Mouse (Mus musculus) E14TG2a.4 (cell line): ENCODE results near the gene Sstr3.
A peak's percentile ranks its signal among the peaks of the same experiment; 100 is the strongest.

ENCODE experiments used
- H3K27me3 ChIP-seq: 2 replicates; pipeline ENCODE4 v1.6.1; 2014; ENCODE audit warnings: low read length, control low read depth; ENCODE audit not compliant: insufficient read depth
- H3K36me3 ChIP-seq: 2 replicates; pipeline ENCODE4 v1.6.1; 2014; ENCODE audit warnings: low read length, control low read depth; ENCODE audit not compliant: insufficient read depth
- H3K4me1 ChIP-seq: replicated peaks from 2 replicates; pipeline ENCODE4 v1.6.1; 2014; ENCODE audit warnings: low read depth, low read length, control low read depth
- H3K4me3 ChIP-seq: replicated peaks from 2 replicates; pipeline ENCODE4 v1.5.1; 2014; ENCODE audit warnings: mild to moderate bottlenecking, low read length
- H3K9me3 ChIP-seq: 2 replicates; pipeline ENCODE4 v1.6.1; 2014; ENCODE audit warnings: low read length, control low read depth
- CTCF ChIP-seq: conservative IDR thresholded peaks from 2 replicates; pipeline ENCODE4 v1.5.1; 2014; ENCODE audit warnings: low read length
- NANOG ChIP-seq: IDR thresholded peaks from 2 replicates; pipeline ENCODE4 v1.6.1; 2014; ENCODE audit warnings: borderline replicate concordance, low read length, mixed read lengths
- POU5F1 ChIP-seq: IDR thresholded peaks from 2 replicates; pipeline ENCODE4 v1.6.1; 2014; ENCODE audit warnings: low read length, borderline replicate concordance

Gene Sstr3

GRCm38 (mm10) chr15:78541606-78542005, 2.9 kb downstream of the Sstr3 start:
- Histone ChIP-seq H3K9me3 (no peaks in the 10 kb centered on the region), H3K36me3 (no peaks in the 10 kb centered on the region), H3K4me3 (no peak overlapping the region), H3K4me1 (peaks cover 35% of the 10 kb centered on the region), H3K27me3 (peaks cover 67% of the 10 kb centered on the region)
- TF ChIP-seq CTCF = no peak
- no peak for TF ChIP-seq NANOG
- TF ChIP-seq POU5F1 = no peak

GRCm38 (mm10) chr15:78541036-78541435, 3.4 kb downstream of the Sstr3 start:
- Histone ChIP-seq H3K27me3 (peaks cover 63% of the 10 kb centered on the region), H3K4me1 (peaks cover 40% of the 10 kb centered on the region), H3K9me3 (no peaks in the 10 kb centered on the region), H3K36me3 (no peaks in the 10 kb centered on the region), H3K4me3 (no peak overlapping the region)
- TF ChIP-seq CTCF (no peak), POU5F1 (no peak), NANOG (no peak)

GRCm38 (mm10) chr15:78535723-78536421, 8.6 kb downstream of the Sstr3 start:
- Histone ChIP-seq H3K4me1 (peaks cover 30% of the 10 kb centered on the region), H3K9me3 (no peaks in the 10 kb centered on the region), H3K36me3 (no peaks in the 10 kb centered on the region), H3K4me3 (no peak overlapping the region), H3K27me3 (peaks cover 25% of the 10 kb centered on the region)
- TF ChIP-seq CTCF = no peak
- TF ChIP-seq NANOG = no peak
- no peak for TF ChIP-seq POU5F1

GRCm38 (mm10) chr15:78533346-78533835, 11.1 kb downstream of the Sstr3 start:
- Histone ChIP-seq H3K9me3 (peaks cover 7% of the 10 kb centered on the region; the same call in 1 of the 2 replicates), H3K36me3 (no peaks in the 10 kb centered on the region), H3K27me3 (peaks cover 4% of the 10 kb centered on the region), H3K4me1 (peaks cover 35% of the 10 kb centered on the region), H3K4me3 (no peak overlapping the region)
- TF ChIP-seq CTCF (no peak), POU5F1 (no peak), NANOG (no peak)

- Histone ChIP-seq H3K4me1 (peaks cover 35% of the 10 kb centered on the region), H3K36me3 (no peaks in the 10 kb centered on the region), H3K27me3 (peaks cover 3% of the 10 kb centered on the region), H3K9me3 (peaks cover 7% of the 10 kb centered on the region; the same call in 1 of the 2 replicates), H3K4me3 (no peak overlapping the region)
- TF ChIP-seq NANOG (no peak), POU5F1 (no peak), CTCF (no peak)
These were observed 11.7 kb downstream of the Sstr3 start for GRCm38 (mm10) chr15:78532566-78533345.

- H3K4me3 ChIP-seq = peak overlapping the region; percentile 69
- peaks cover 7% of the 10 kb centered on the region; the same call in 1 of the 2 replicates for H3K9me3 ChIP-seq
- H3K27me3 ChIP-seq = peaks cover 3% of the 10 kb centered on the region
- peaks cover 33% of the 10 kb centered on the region for H3K4me1 ChIP-seq
- H3K36me3 ChIP-seq = no peaks in the 10 kb centered on the region
- TF ChIP-seq CTCF (peak; percentile 81), NANOG (no peak)
These were observed 12.5 kb downstream of the Sstr3 start for GRCm38 (mm10) chr15:78531901-78532469.

GRCm38 (mm10) chr15:78531451-78531720, 13.1 kb downstream of the Sstr3 start:
- Histone ChIP-seq H3K4me3 (peak overlapping the region; percentile 69), H3K4me1 (peaks cover 28% of the 10 kb centered on the region), H3K9me3 (peaks cover 7% of the 10 kb centered on the region; the same call in 1 of the 2 replicates), H3K27me3 (peaks cover 3% of the 10 kb centered on the region), H3K36me3 (no peaks in the 10 kb centered on the region)
- TF ChIP-seq POU5F1 (no peak), CTCF (no peak)

- H3K36me3 ChIP-seq = no peaks in the 10 kb centered on the region
- H3K9me3 ChIP-seq = peaks cover 7% of the 10 kb centered on the region; the same call in 1 of the 2 replicates
- TF ChIP-seq POU5F1 = no peak
- TF ChIP-seq NANOG = no peak
- no peak for TF ChIP-seq CTCF
- peaks cover 25% of the 10 kb centered on the region for H3K4me1 ChIP-seq
- H3K4me3 ChIP-seq = peak within 1 kb of the TSS; percentile 69
- peaks cover 5% of the 10 kb centered on the region for H3K27me3 ChIP-seq
These were observed 13.6 kb downstream of the Sstr3 start, which contains the start of gene C1qtnf6 for GRCm38 (mm10) chr15:78530671-78531450. Gene C1qtnf6 (minus strand): TSS chr15:78531416.
